Mouse (Mus musculus): ENCODE results near the gene Dact1. TPM values are rescaled to one million over a fixed set of nuclear protein-coding genes. Genes with fewer than 3 reads are reported as not detected.

Dact1 gene
- polyA plus RNA-seq, 1 experiment from 2014 or later: 23.4 TPM

Other genes with a start within 250 kb of the Dact1 start
- gene Tomm20l, start 198.5 kb upstream of the Dact1 start, polyA plus RNA-seq (2014; fragmentation: Nextera tagmentation; extraction: Ambion mirVana): not detected in 2 replicates
- gene Timm9, start 173.2 kb upstream of the Dact1 start, polyA plus RNA-seq (2014; fragmentation: Nextera tagmentation; extraction: Ambion mirVana): 116 and 140 TPM in 2 replicates
- gene 2700049A03Rik, start 173.0 kb upstream of the Dact1 start, polyA plus RNA-seq (2014; fragmentation: Nextera tagmentation; extraction: Ambion mirVana): 13.8 and 15.7 TPM in 2 replicates

Measured in neural tube, embryonic 14.5 days (tissue).